8 mouse cellular contexts compared by ENCODE assay signal in genomic region chr12:86923837-86924236, GRCm38 (mm10). TPM values are rescaled to one million over a fixed set of nuclear protein-coding genes. Genes with fewer than 3 reads are reported as not detected.
A peak's percentile ranks its signal among the peaks of the same experiment; 100 is the strongest.
DNase-seq lines count a peak whose midpoint lies in the region; ATAC-seq and TF ChIP-seq lines count a peak whose summit lies in the region.

No protein-coding gene starts in this region.

- intact Hi-C loops in heart, postnatal 10 days (cut with DNase I): loop anchor here (2.0 to 5.0 kb wide), 3 partner anchors 19 to 151 kb away; no protein-coding TSS in a partner anchor

- H3K36me3 ChIP-seq in E14TG2a.4 (ENCODE audit: insufficient read depth, low read length): no peaks in the 10 kb centered on the region
- no peaks in the 10 kb centered on the region for H3K36me3 ChIP-seq in forebrain, embryonic 12.5 days (replicated peaks)

- TF ChIP-seq POLR2A in lung, adult 2 months (IDR thresholded peaks at IDR 0.05; ENCODE audit: borderline replicate concordance, extremely low read depth, low read depth, low read length): no peak

- H3K4me2 ChIP-seq in forebrain, embryonic 12.5 days: no peak overlapping the region

- peak; percentile 83 for TF ChIP-seq CTCF in E14TG2a.4 (conservative IDR thresholded peaks at IDR 0.05; ENCODE audit: low read length)
- TF ChIP-seq CTCF in lung, adult 2 months (IDR thresholded peaks at IDR 0.05; ENCODE audit: insufficient read depth, low read length): peak; percentile 87

- H3K4me3 ChIP-seq in E14TG2a.4 (replicated peaks; ENCODE audit: low read length): no peak overlapping the region
- no peak overlapping the region for H3K4me3 ChIP-seq in forebrain, embryonic 12.5 days (replicated peaks)
- no peak overlapping the region for H3K4me3 ChIP-seq in lung, adult 2 months (replicated peaks; ENCODE audit: extremely low read depth, low read depth, low read length)

- WGBS in forebrain, embryonic 12.5 days: 2% methylated on average over 5 of the region's 5 CpGs
- WGBS in lung, adult 2 months: 2% methylated on average over 5 of the region's 5 CpGs

- H3K9ac ChIP-seq in forebrain, embryonic 12.5 days: no peak overlapping the region

- peak; percentile 62 for ATAC-seq in forebrain, embryonic 12.5 days (ENCODE audit: low FRiP score)
- peak; percentile 88 for ATAC-seq in neutrophil, adult 5-6 weeks (ENCODE audit: extremely low read depth, insufficient number of reproducible peaks, low FRiP score, poor library complexity, severe bottlenecking)

- 0 out of 2 replicates have a peak overlapping the region, but pooled peaks have one; percentile 50 for H3K27ac ChIP-seq in forebrain, embryonic 12.5 days

- DNase-seq in c-Kit-positive CD71-positive TER-119-negative erythroid progenitor cells, embryonic 14.5 days (ENCODE audit: low read depth): peak; percentile 56
- peak; percentile 92 to 93 for DNase-seq in heart, postnatal 10 days
- peak; percentile 89 to 93 for DNase-seq in kidney, postnatal 36 days
- DNase-seq in lung, adult 2 months: peak; percentile 82
- DNase-seq in testis, postnatal 14 days (ENCODE audit: low spot score): peak; percentile 55

- peaks cover 30% of the 10 kb centered on the region for H3K9me3 ChIP-seq in E14TG2a.4 (ENCODE audit: low read length)
- peaks cover 7% of the 10 kb centered on the region for H3K9me3 ChIP-seq in forebrain, embryonic 12.5 days

- no peaks in the 10 kb centered on the region for H3K27me3 ChIP-seq in E14TG2a.4 (ENCODE audit: insufficient read depth, low read length)
- 0 out of 2 replicates have a peak, but pooled peaks cover 3% of the 10 kb centered on the region for H3K27me3 ChIP-seq in forebrain, embryonic 12.5 days

- peaks cover 60% of the 10 kb centered on the region for H3K4me1 ChIP-seq in E14TG2a.4 (replicated peaks; ENCODE audit: low read depth, low read length)
- peaks cover 19% of the 10 kb centered on the region for H3K4me1 ChIP-seq in forebrain, embryonic 12.5 days
- H3K4me1 ChIP-seq in lung, adult 2 months (ENCODE audit: control insufficient read depth, insufficient read depth, low read length): peaks cover 6% of the 10 kb centered on the region

RNA-seq across cellular contexts. Expression of gene Cipc, which starts 23.0 kb away (rescaled TPM):
- polyA plus RNA-seq in forebrain, embryonic 12.5 days (2016; fragmentation: Nextera tagmentation; extraction: Ambion mirVana): 49.5 and 51.4 TPM in 2 replicates
- 10 to 100 TPM; 36.5 to 45.1 TPM for total RNA-seq in heart, postnatal 10 days (2021)
- 27.2 and 33.9 TPM in 2 replicates for polyA plus RNA-seq in lung, adult 2 months (2012; rRNA removed)
- total RNA-seq in neutrophil, adult 5-6 weeks (2017): 20.4 and 21.2 TPM in 2 replicates

RNA-seq across cellular contexts. Expression of gene Irf2bpl, which starts 39.2 kb away (rescaled TPM):
- polyA plus RNA-seq in forebrain, embryonic 12.5 days (2016; fragmentation: Nextera tagmentation; extraction: Ambion mirVana): 74.8 and 81.9 TPM in 2 replicates
- total RNA-seq in heart, postnatal 10 days (2021): 10 to 100 TPM; 60.3 to 67.5 TPM
- polyA plus RNA-seq in lung, adult 2 months (2012; rRNA removed): 50.0 and 79.4 TPM in 2 replicates
- total RNA-seq in neutrophil, adult 5-6 weeks (2017): 22.7 and 23.0 TPM in 2 replicates
